Mouse (Mus musculus): ENCODE measurements around the gene Gdf5. TPM values are rescaled to one million over a fixed set of nuclear protein-coding genes. Genes with fewer than 3 reads are reported as not detected.
"Not testable (repeated sequence)": the region's sequence is repeated elsewhere in the genome, so short reads cannot be mapped to it uniquely, and the experiment has no call there.

Gdf5 gene
- total RNA-seq, 2 experiments from 2014 or later = 0.43 to 0.69 TPM

GRCm38 (mm10) chr2:155941697-155942442 is 3.3 kb downstream of the Gdf5 start:
- DNase-seq (ENCODE audit: low spot score in 2 of 2) = no peak

GRCm38 (mm10) chr2:155940681-155941080 is 4.5 kb downstream of the Gdf5 start, which contains the start of gene Gm15557:
Gm15557 (plus strand) TSS chr2:155940728.
- no peak for DNase-seq (ENCODE audit: low spot score in 2 of 2)

GRCm38 (mm10) chr2:155939897-155940529 is 5.2 kb downstream of the Gdf5 start:
- no peak for DNase-seq (ENCODE audit: low spot score in 2 of 2)

- peak; percentile 91 to 96 for DNase-seq (ENCODE audit: low spot score in 2 of 2)
These were observed 15.4 kb downstream of the Gdf5 start, which contains the start of gene Uqcc1 for GRCm38 (mm10) chr2:155929531-155930442. Uqcc1 (minus strand) TSS chr2:155930310.

GRCm38 (mm10) chr2:155928711-155929345 is 16.3 kb downstream of the Gdf5 start:
- DNase-seq (ENCODE audit: low spot score in 2 of 2) = no peak

- not testable (repeated sequence) for DNase-seq (ENCODE audit: low spot score in 2 of 2)
These were observed 20.0 kb downstream of the Gdf5 start for GRCm38 (mm10) chr2:155925213-155925612.

GRCm38 (mm10) chr2:155923143-155923542 is 22.0 kb downstream of the Gdf5 start:
- DNase-seq (ENCODE audit: low spot score in 2 of 2) = no peak

- DNase-seq (ENCODE audit: low spot score in 2 of 2) = no peak
These were observed 30.5 kb downstream of the Gdf5 start for GRCm38 (mm10) chr2:155914684-155915083.

GRCm38 (mm10) chr2:155903632-155904008 is 41.5 kb downstream of the Gdf5 start:
- no peak for DNase-seq (ENCODE audit: low spot score in 2 of 2)

GRCm38 (mm10) chr2:155902989-155903631 is 42.1 kb downstream of the Gdf5 start:
- DNase-seq (ENCODE audit: low spot score in 2 of 2) = peak; percentile 11 to 35

- DNase-seq (ENCODE audit: low spot score in 2 of 2) = no peak
These were observed 50.0 kb downstream of the Gdf5 start for GRCm38 (mm10) chr2:155895046-155895735.

GRCm38 (mm10) chr2:155894307-155895045 is 50.7 kb downstream of the Gdf5 start:
- no peak for DNase-seq (ENCODE audit: low spot score in 2 of 2)

Other genes starting within 250 kb of the Gdf5 start
- 10 to 100 TPM; 18.2 to 19.6 TPM for gene Edem2, start 215.9 kb downstream of the Gdf5 start, total RNA-seq (2021)
- gene Gm17581, start 209.5 kb downstream of the Gdf5 start, total RNA-seq (2021) = not detected
- 1 to 10 TPM; 1.3 to 1.6 TPM for gene Procr, start 194.2 kb downstream of the Gdf5 start, total RNA-seq (2021)
- 10 to 100 TPM; 50.0 to 53.3 TPM for gene Mmp24, start 170.0 kb downstream of the Gdf5 start, total RNA-seq (2021)
- gene BC029722, start 125.9 kb downstream of the Gdf5 start, total RNA-seq (2021) = 10 to 100 TPM; 43.8 to 45.6 TPM
- 10 to 100 TPM; 68.1 to 69.9 TPM for gene Eif6, start 118.4 kb downstream of the Gdf5 start, total RNA-seq (2021)
- not detected for gene Fam83c, start 110.5 kb downstream of the Gdf5 start, total RNA-seq (2021)
- 10 to 100 TPM; 58.4 to 70.1 TPM for gene Uqcc1, start 15.1 kb downstream of the Gdf5 start, total RNA-seq (2021)
- not detected for gene Gm15557, start 4.6 kb downstream of the Gdf5 start, total RNA-seq (2021)
- 10 to 100 TPM; 18.0 to 19.3 TPM for gene Cep250, start 11.1 kb upstream of the Gdf5 start, total RNA-seq (2021)
- gene 6430550D23Rik, start 62.6 kb upstream of the Gdf5 start, total RNA-seq (2021) = 1 to 10 TPM in 1 of 2 experiments, under 1 TPM in 1; 0.93 to 1.5 TPM
- gene Ergic3, start 62.7 kb upstream of the Gdf5 start, total RNA-seq (2021) = 100 to 1,000 TPM; 186 to 201 TPM
- gene Fer1l4, start 107.6 kb upstream of the Gdf5 start, total RNA-seq (2021) = not detected
- gene Spag4, start 119.8 kb upstream of the Gdf5 start, total RNA-seq (2021) = 1 to 10 TPM; 3.7 TPM
- gene Cpne1, start 166.6 kb upstream of the Gdf5 start, total RNA-seq (2021) = 10 to 100 TPM; 25.8 to 26.8 TPM
- gene Rbm12, start 166.6 kb upstream of the Gdf5 start, total RNA-seq (2021) = 10 to 100 TPM; 29.8 to 30.5 TPM
- gene Gm28036, start 181.7 kb upstream of the Gdf5 start, total RNA-seq (2021) = 10 to 100 TPM; 20.0 to 20.9 TPM
- 100 to 1,000 TPM; 210 to 215 TPM for gene Romo1, start 198.7 kb upstream of the Gdf5 start, total RNA-seq (2021)
- gene Nfs1, start 198.8 kb upstream of the Gdf5 start, total RNA-seq (2021) = 10 to 100 TPM; 42.0 to 44.1 TPM
- gene Rbm39, start 234.9 kb upstream of the Gdf5 start, total RNA-seq (2021) = 100 to 1,000 TPM; 293 to 339 TPM